Mouse (Mus musculus) hindlimb bud, embryonic 11.5 days (tissue): ENCODE results near the gene Kiz.

ENCODE experiments used
- DNase-seq: peaks from one replicate; pipeline ENCODE4 v3.0.0-alpha.2; 2012; ENCODE audit warnings: low read depth, low spot score; ENCODE audit errors: extremely low spot score

The Kiz gene

GRCm38 (mm10) chr2:146856853-146857252 lies 1.2 kb downstream of the Kiz start:
- DNase-seq, result no peak

- DNase-seq, result no peak
Observed at GRCm38 (mm10) chr2:146865781-146866180, 10.1 kb downstream of the Kiz start.

GRCm38 (mm10) chr2:146871300-146872269 lies 15.9 kb downstream of the Kiz start:
- no peak for DNase-seq

- no peak for DNase-seq
Observed at GRCm38 (mm10) chr2:146872697-146873096, 17.0 kb downstream of the Kiz start.

- DNase-seq, result no peak
Observed at GRCm38 (mm10) chr2:146873881-146874441, 18.3 kb downstream of the Kiz start.

- no peak for DNase-seq
Observed at GRCm38 (mm10) chr2:146877423-146878098, 21.9 kb downstream of the Kiz start.

GRCm38 (mm10) chr2:146881623-146882022 lies 26.0 kb downstream of the Kiz start:
- no peak for DNase-seq

- no peak for DNase-seq
Observed at GRCm38 (mm10) chr2:146884291-146884855, 28.7 kb downstream of the Kiz start.

GRCm38 (mm10) chr2:146888786-146889414 lies 33.2 kb downstream of the Kiz start:
- no peak for DNase-seq

GRCm38 (mm10) chr2:146898977-146899376 lies 43.3 kb downstream of the Kiz start:
- DNase-seq, result no peak

- DNase-seq, result no peak
Observed at GRCm38 (mm10) chr2:146916085-146916484, 60.4 kb downstream of the Kiz start.

- DNase-seq, result no peak
Observed at GRCm38 (mm10) chr2:146917770-146918169, 62.1 kb downstream of the Kiz start.

GRCm38 (mm10) chr2:146920375-146921160 lies 64.9 kb downstream of the Kiz start:
- no peak for DNase-seq

- DNase-seq, result no peak
Observed at GRCm38 (mm10) chr2:146925296-146925695, 69.6 kb downstream of the Kiz start.

GRCm38 (mm10) chr2:146925846-146926245 lies 70.2 kb downstream of the Kiz start:
- DNase-seq, result no peak

GRCm38 (mm10) chr2:146948223-146948776 lies 92.6 kb downstream of the Kiz start:
- DNase-seq, result no peak

- no peak for DNase-seq
Observed at GRCm38 (mm10) chr2:146956366-146956765, 100.7 kb downstream of the Kiz start.

GRCm38 (mm10) chr2:146958398-146958911 lies 102.8 kb downstream of the Kiz start:
- peak; percentile 14 for DNase-seq

GRCm38 (mm10) chr2:146958951-146959821 lies 103.5 kb downstream of the Kiz start:
- peak; percentile 86 for DNase-seq
